Mouse (Mus musculus) adrenal gland, postnatal 10 days (tissue): ENCODE measurements around the gene Necap2. TPM values are rescaled to one million over a fixed set of nuclear protein-coding genes. Genes with fewer than 3 reads are reported as not detected.

Experiments used
- DNase-seq: peaks from one replicate; pipeline ENCODE4 v3.0.0; 2021; ENCODE audit warnings: mixed read lengths
- total RNA-seq, 2 experiments: library from RNA; stranded (reverse); gene quantifications; 2 replicates each; pipeline ENCODE4 v1.2.3; 2021

Necap2 gene
- total RNA-seq, 2 experiments from 2014 or later = 54.5 to 57.1 TPM

GRCm38 (mm10) chr4:141073661-141074060 is 4.5 kb downstream of the Necap2 start:
- peak; percentile 79 for DNase-seq

- no peak for DNase-seq
Measured at GRCm38 (mm10) chr4:141072502-141072901, 5.7 kb downstream of the Necap2 start.

- DNase-seq = peak; percentile 64
Measured at GRCm38 (mm10) chr4:141069731-141070130, 8.4 kb downstream of the Necap2 start.

- no peak for DNase-seq
Measured at GRCm38 (mm10) chr4:141068655-141069054, 9.5 kb downstream of the Necap2 start.

GRCm38 (mm10) chr4:141067516-141068046 is 10.6 kb downstream of the Necap2 start:
- DNase-seq = no peak

- peak; percentile 67 for DNase-seq
Measured at GRCm38 (mm10) chr4:141066709-141067515, 11.2 kb downstream of the Necap2 start.

GRCm38 (mm10) chr4:141065123-141065522 is 13.0 kb downstream of the Necap2 start:
- peak; percentile 88 for DNase-seq

- DNase-seq = no peak
Measured at GRCm38 (mm10) chr4:141064104-141064659, 14.0 kb downstream of the Necap2 start.

GRCm38 (mm10) chr4:141060426-141061301 is 17.5 kb downstream of the Necap2 start, which contains the start of gene Crocc:
Gene Crocc (minus strand): TSS chr4:141060550.
- DNase-seq = peak; percentile 100

- DNase-seq = no peak
Measured at GRCm38 (mm10) chr4:141059616-141060425, 18.3 kb downstream of the Necap2 start.

GRCm38 (mm10) chr4:141058835-141059234 is 19.3 kb downstream of the Necap2 start:
- DNase-seq = no peak

- DNase-seq = no peak
Measured at GRCm38 (mm10) chr4:141056970-141057369, 21.2 kb downstream of the Necap2 start.

GRCm38 (mm10) chr4:141053568-141054161 is 24.5 kb downstream of the Necap2 start:
- DNase-seq = no peak

GRCm38 (mm10) chr4:141053138-141053537 is 25.0 kb downstream of the Necap2 start:
- no peak for DNase-seq

GRCm38 (mm10) chr4:141052442-141052841 is 25.7 kb downstream of the Necap2 start:
- DNase-seq = no peak

GRCm38 (mm10) chr4:141049476-141049835 is 28.7 kb downstream of the Necap2 start:
- no peak for DNase-seq

- no peak for DNase-seq
Measured at GRCm38 (mm10) chr4:141048810-141049475, 29.2 kb downstream of the Necap2 start.

GRCm38 (mm10) chr4:141044816-141045215 is 33.3 kb downstream of the Necap2 start:
- DNase-seq = peak; percentile 72

GRCm38 (mm10) chr4:141041117-141041516 is 37.0 kb downstream of the Necap2 start:
- peak; percentile 64 for DNase-seq
